Mouse (Mus musculus) heart, postnatal 4 days (tissue): ENCODE results near the gene Olfr1431. TPM values are rescaled to one million over a fixed set of nuclear protein-coding genes. Genes with fewer than 3 reads are reported as not detected.
"Not testable (repeated sequence)": the region's sequence is repeated elsewhere in the genome, so short reads cannot be mapped to it uniquely, and the experiment has no call there.

Source experiments
- DNase-seq: peaks from one replicate; pipeline ENCODE4 v3.0.0; 2021
- total RNA-seq, 2 experiments: library from RNA; stranded (reverse); gene quantifications; 2 replicates each; pipeline ENCODE4 v1.2.3; 2021

The Olfr1431 gene
- total RNA-seq: not detected

DNA sequence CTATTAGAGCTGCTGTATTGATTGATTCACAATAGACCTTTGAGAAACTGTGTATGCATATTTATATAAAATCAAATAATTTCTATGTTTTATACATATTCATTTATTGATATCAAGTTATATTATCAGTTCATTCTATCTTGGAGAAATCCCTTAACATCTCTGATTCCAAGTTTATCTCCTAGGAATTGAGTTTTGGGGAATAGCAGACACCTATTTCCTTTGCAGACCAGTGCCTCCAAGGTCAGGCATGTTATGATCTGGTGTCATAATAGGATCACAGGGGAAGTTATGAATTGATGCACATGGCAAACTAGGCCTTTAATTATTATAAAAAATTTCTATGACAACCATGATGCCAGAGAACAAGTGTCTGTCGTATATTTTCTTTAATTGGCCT lies at the start of gene Olfr1431:
Olfr1431 (plus strand) TSS at position 301 of the 400 bp plus-strand sequence.
- DNase-seq: no peak

DNA sequence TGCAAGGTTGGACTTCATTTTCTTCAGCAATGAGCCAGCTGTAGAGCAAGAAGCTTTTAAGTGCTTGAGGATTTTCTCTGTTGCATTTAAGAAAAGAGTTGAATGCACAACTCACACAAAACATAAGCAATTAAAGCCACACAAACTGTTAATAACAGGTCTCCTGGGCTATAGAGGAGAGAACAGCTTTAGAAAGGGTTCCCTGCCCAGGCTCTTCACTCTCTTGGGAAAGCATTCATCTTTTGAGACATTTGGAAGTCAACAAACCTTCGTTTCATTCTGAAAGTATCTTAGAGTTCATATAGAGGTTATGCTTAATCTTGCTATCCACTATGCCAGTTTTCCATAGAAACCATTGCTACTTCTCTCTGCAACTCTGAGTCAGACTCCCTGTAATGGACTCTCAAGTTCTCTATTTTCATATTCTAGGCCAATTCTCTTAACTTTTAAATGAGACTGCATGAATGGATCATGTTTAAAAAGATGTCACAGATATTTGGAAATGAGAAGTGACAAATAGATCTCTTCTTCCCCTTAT lies 30.3 kb upstream of the Olfr1431 start, which contains the start of gene Olfr1555-ps1:
Olfr1555-ps1 (minus strand) TSS at position 51 of the 538 bp plus-strand sequence.
- DNase-seq: not testable (repeated sequence)

DNA sequence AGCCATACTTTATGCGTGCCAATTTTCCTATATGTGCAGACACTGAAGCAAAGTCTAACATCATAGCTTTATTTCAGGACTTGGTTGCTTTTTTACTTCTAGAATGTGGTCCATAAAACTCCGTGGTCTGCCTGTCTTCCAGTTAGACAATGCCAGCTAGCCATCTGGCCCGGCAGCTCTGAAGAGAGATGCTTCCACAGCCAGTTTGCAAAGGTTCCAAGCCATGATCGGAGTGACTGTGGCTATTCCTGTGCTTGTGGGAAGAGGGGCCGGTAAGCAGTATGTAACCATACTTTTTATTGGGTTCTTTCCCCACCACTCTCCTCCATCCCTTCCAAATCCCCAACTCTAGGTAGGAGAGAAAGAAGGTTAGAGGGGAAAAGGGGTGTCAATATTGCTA lies 25.0 kb upstream of the Olfr1431 start:
- not testable (repeated sequence) for DNase-seq

DNA sequence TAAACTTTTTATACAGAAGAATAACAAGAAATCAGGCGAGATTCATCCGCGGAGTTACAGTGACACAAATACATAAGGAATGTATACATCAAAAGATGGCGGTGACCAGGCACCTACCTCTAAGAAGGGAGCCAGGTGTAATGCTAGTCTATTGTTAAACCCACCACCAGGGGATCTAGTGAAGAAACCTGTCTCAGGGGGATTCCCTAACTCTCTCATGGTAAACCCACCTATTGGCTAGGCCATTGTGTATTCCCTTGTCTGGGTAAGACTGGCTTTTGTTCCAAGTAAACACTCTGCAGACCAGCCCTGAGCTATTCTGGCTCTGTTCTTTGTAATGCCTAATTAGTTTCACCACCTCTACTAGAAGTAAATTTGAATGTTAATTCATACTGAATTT lies 1.4 kb upstream of the Olfr1431 start:
- DNase-seq: not testable (repeated sequence)

DNA sequence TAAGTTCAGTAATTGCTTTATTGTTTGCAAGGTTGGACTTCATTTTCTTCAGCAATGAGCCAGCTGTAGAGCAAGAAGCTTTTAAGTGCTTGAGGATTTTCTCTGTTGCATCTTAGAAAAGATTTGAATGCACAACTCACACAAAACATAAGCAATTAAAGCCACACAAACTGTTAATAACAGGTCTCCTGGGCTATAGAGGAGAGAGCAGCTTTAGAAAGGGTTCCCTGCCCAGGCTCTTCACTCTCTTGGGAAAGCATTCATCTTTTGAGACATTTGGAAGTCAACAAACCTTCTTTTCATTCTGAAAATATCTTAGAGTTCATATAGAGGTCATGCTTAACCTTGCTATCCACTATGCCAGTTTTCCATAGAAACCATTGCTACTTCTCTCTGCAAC lies 32.1 kb downstream of the Olfr1431 start, which contains the start of gene Olfr1432:
Olfr1432 (minus strand) TSS at position 101 of the 400 bp plus-strand sequence.
- DNase-seq: not testable (repeated sequence)

DNA sequence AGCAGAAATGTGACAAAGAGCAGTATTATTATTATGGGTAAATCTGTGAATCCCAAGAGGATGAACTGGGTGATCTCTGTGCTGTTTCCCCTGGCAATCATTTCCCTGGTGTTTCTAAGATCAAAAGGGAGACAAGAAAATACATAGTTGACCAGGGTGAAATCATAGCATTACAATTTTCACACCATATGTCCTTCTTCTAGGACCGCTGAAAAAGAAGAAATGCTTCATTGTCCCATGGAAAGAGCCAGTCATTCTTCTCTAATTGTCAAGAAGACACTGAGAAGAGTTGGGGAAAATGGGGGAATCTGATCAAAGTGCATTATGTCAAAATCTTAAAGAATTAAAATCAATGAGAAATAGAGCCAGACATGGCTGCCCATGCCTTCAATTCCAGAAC lies 41.1 kb downstream of the Olfr1431 start, which contains the start of gene Olfr262:
Olfr262 (minus strand) TSS at position 101 of the 400 bp plus-strand sequence.
- DNase-seq: no peak

DNA sequence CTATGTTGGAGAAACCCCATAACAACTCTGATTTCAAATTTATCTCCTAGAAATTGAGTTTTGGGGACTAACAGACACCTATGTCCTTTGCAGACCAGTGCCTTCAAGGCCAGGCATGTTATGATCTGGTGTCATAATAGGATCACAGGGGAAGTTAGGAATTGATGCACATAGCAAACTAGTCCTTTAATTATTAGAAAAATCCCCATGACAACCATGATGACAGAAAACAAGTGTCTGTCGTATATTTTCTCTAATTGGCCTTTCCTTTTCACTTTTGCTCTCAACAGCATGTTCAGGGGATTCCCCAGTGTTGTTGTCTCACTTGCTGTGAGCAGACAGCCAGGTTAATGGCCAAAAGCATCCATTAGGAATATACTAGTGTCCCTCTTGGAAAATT lies 60.3 kb downstream of the Olfr1431 start, which contains the start of gene Olfr235:
Olfr235 (plus strand) TSS at position 301 of the 400 bp plus-strand sequence.
- DNase-seq: no peak

Other genes with a start within 250 kb of the Olfr1431 start
- 10 to 100 TPM; 69.5 to 71.2 TPM for gene Osbp, start 234.7 kb upstream of the Olfr1431 start, total RNA-seq
- not detected for gene Olfr1423, start 159.3 kb upstream of the Olfr1431 start, total RNA-seq
- gene Olfr1424, start 138.0 kb upstream of the Olfr1431 start, total RNA-seq: not detected
- not detected for gene Olfr1425, start 122.9 kb upstream of the Olfr1431 start, total RNA-seq
- not detected for gene Olfr1426, start 108.6 kb upstream of the Olfr1431 start, total RNA-seq
- gene Olfr1427, start 97.3 kb upstream of the Olfr1431 start, total RNA-seq: not detected
- gene Olfr1428, start 84.7 kb upstream of the Olfr1431 start, total RNA-seq: not detected
- not detected for gene Olfr76, start 77.4 kb upstream of the Olfr1431 start, total RNA-seq
- not detected for gene Olfr1555-ps1, start 30.5 kb upstream of the Olfr1431 start, total RNA-seq
- gene Olfr1432, start 32.0 kb downstream of the Olfr1431 start, total RNA-seq: not detected
- not detected for gene Olfr262, start 41.0 kb downstream of the Olfr1431 start, total RNA-seq
- gene Olfr235, start 60.4 kb downstream of the Olfr1431 start, total RNA-seq: not detected
- not detected for gene Olfr1434, start 79.2 kb downstream of the Olfr1431 start, total RNA-seq
- not detected for gene Olfr1436, start 98.5 kb downstream of the Olfr1431 start, total RNA-seq
- gene Olfr1437, start 124.5 kb downstream of the Olfr1431 start, total RNA-seq: not detected
- not detected for gene Olfr1438-ps1, start 135.3 kb downstream of the Olfr1431 start, total RNA-seq
- gene Olfr1440, start 186.6 kb downstream of the Olfr1431 start, total RNA-seq: not detected
- not detected for gene Olfr1441, start 216.8 kb downstream of the Olfr1431 start, total RNA-seq
- not detected for gene Pfpl, start 227.3 kb downstream of the Olfr1431 start, total RNA-seq